Comparison of ENCODE assay signal across 8 mouse cellular contexts in the genomic region with DNA sequence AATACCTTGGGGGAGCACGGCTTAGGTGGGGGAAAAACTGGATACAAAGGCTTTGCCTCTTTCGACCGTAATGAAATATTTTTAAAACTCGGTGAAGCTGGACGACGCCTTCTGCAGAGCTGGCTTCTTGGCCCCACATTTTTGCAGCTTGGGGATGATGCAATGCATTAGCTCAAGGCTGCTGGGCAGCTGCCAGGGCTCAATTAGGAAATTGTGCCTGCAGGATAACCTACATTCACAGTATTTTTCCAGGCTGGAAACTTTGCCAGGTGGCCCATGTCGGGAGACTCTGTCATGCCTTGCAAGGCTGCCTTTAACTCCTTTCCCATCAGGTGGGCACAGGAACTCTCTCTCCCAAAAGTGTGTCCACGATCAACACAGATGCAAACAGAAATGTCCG. TPM values are rescaled to one million over a fixed set of nuclear protein-coding genes. Genes with fewer than 3 reads are reported as not detected.
DNase-seq lines count a peak whose midpoint lies in the region; ATAC-seq and TF ChIP-seq lines count a peak whose summit lies in the region.

No protein-coding gene starts in this region.

- H3K4me3 ChIP-seq in intestine, embryonic 14.5 days (ENCODE audit: low read depth, low read length), result no peak overlapping the region
- H3K4me3 ChIP-seq in intestine, postnatal 0 days (ENCODE audit: low read depth, low read length), result no peak overlapping the region
- no peak overlapping the region for H3K4me3 ChIP-seq in embryonic fibroblast, embryonic 13.5 days (ENCODE audit: insufficient read depth, low read length)

- H3K27ac ChIP-seq in intestine, embryonic 14.5 days (ENCODE audit: low read depth), result peak overlapping the region; percentile 54
- no peak overlapping the region for H3K27ac ChIP-seq in intestine, postnatal 0 days (ENCODE audit: low read depth, low read length)
- peak overlapping the region; percentile 61 for H3K27ac ChIP-seq in embryonic fibroblast, embryonic 13.5 days (ENCODE audit: insufficient read depth, low read length)

- TF ChIP-seq CTCF in intestine, postnatal 0 days (IDR thresholded peaks at IDR 0.05; ENCODE audit: low read depth), result no peak
- TF ChIP-seq CTCF in embryonic fibroblast, embryonic 13.5 days (IDR thresholded peaks at IDR 0.05; ENCODE audit: borderline replicate concordance, insufficient read depth, low read length), result no peak

- H3K27me3 ChIP-seq in intestine, embryonic 14.5 days (replicated peaks; ENCODE audit: control insufficient read depth, insufficient read depth, low read length), result no peaks in the 10 kb centered on the region
- H3K27me3 ChIP-seq in intestine, postnatal 0 days (replicated peaks; ENCODE audit: control insufficient read depth, insufficient read depth, low read length), result no peaks in the 10 kb centered on the region

- no peak overlapping the region; the same call in 1 of the 2 replicates for H3K4me2 ChIP-seq in intestine, embryonic 14.5 days (ENCODE audit: low read length)
- no peak overlapping the region for H3K4me2 ChIP-seq in intestine, postnatal 0 days (replicated peaks; ENCODE audit: low read depth)

- DNase-seq in intestine, embryonic 14.5 days (ENCODE audit: low spot score), result no peak
- DNase-seq in adipocyte (ENCODE audit: low spot score), result peak; percentile 96
- peak; percentile 87 for DNase-seq in heart, postnatal 4 days
- DNase-seq in lung, postnatal 10 days, result peak; percentile 90
- DNase-seq in frontal cortex, postnatal 36 days (ENCODE audit: low spot score in 2 of 2), result no peak

- WGBS in intestine, embryonic 14.5 days, result 40% methylated on average over 9 of the region's 9 CpGs
- 44% methylated on average over 9 of the region's 9 CpGs for WGBS in intestine, postnatal 0 days

- no peak for ATAC-seq in intestine, embryonic 14.5 days (replicated peaks; ENCODE audit: low FRiP score, low TSS enrichment, low read depth)
- ATAC-seq in intestine, postnatal 0 days, result no peak
- ATAC-seq in frontal cortex, adult (ENCODE audit: low TSS enrichment), result no peak

- H3K9me3 ChIP-seq in intestine, embryonic 14.5 days (ENCODE audit: control insufficient read depth, low read length), result no peaks in the 10 kb centered on the region
- no peaks in the 10 kb centered on the region for H3K9me3 ChIP-seq in intestine, postnatal 0 days (ENCODE audit: control insufficient read depth)

- peaks cover 16% of the 10 kb centered on the region for H3K4me1 ChIP-seq in intestine, embryonic 14.5 days (replicated peaks; ENCODE audit: control insufficient read depth, insufficient read depth, low read length)
- H3K4me1 ChIP-seq in intestine, postnatal 0 days (replicated peaks; ENCODE audit: control insufficient read depth, insufficient read depth, low read length), result no peaks in the 10 kb centered on the region
- H3K4me1 ChIP-seq in embryonic fibroblast, embryonic 13.5 days (ENCODE audit: control insufficient read depth, insufficient read depth, low read length), result peaks cover 10% of the 10 kb centered on the region

- H3K36me3 ChIP-seq in intestine, embryonic 14.5 days (ENCODE audit: control insufficient read depth, insufficient read depth, low read length), result no peaks in the 10 kb centered on the region
- H3K36me3 ChIP-seq in intestine, postnatal 0 days (ENCODE audit: control insufficient read depth, insufficient read depth), result no peaks in the 10 kb centered on the region

- no peak for TF ChIP-seq POLR2A in embryonic fibroblast, embryonic 13.5 days (IDR thresholded peaks at IDR 0.05; ENCODE audit: low read depth, low read length)

- no peak overlapping the region; the same call in 1 of the 2 replicates for H3K9ac ChIP-seq in intestine, embryonic 14.5 days (ENCODE audit: low read length)
- no peak overlapping the region for H3K9ac ChIP-seq in intestine, postnatal 0 days (ENCODE audit: low read depth, low read length)

RNA-seq across cellular contexts. Expression of gene Sec14l1, which starts 6.4 kb away (rescaled TPM):
- 22.3 and 23.6 TPM in 2 replicates for polyA plus RNA-seq in intestine, embryonic 14.5 days (2014; fragmentation: Nextera tagmentation; extraction: Ambion mirVana)
- 22.8 and 23.9 TPM in 2 replicates for polyA plus RNA-seq in intestine, postnatal 0 days (2015; fragmentation: Nextera tagmentation; extraction: Ambion mirVana)
- 65.7 and 70.4 TPM in 2 replicates for polyA plus RNA-seq in embryonic fibroblast, embryonic 13.5 days (2011; ENCODE audit: insufficient read length, low read depth, missing spikeins)
- 10 to 100 TPM; 78.4 to 81.7 TPM for total RNA-seq in heart, postnatal 4 days (2021)

Comparison
In these comparisons a context has a peak if more than half of its experiments do, and no peak if none do; other contexts are left out.
1. DNase-seq: peak in adipocyte (single experiment), heart, postnatal 4 days (single experiment) and lung, postnatal 10 days (single experiment); none in intestine, embryonic 14.5 days (single experiment) and frontal cortex, postnatal 36 days (0 of 2).